Mouse (Mus musculus): ENCODE measurements at regions not wholly inside any gene's neighbourhood (a gene's known extent, or its start where the extent isn't known, plus 50 kb on each side); places are given as distances from the start of the nearest gene placed in this dataset.

GRCm38 (mm10) chr14:25353804-25354203 lies 105.2 kb upstream of the Zmiz1 start:
- DNase-seq, result peak; percentile 24

- no peak for DNase-seq
Observed at GRCm38 (mm10) chr14:25354288-25354850, 104.6 kb upstream of the Zmiz1 start.

GRCm38 (mm10) chr14:25357805-25358204 lies 101.2 kb upstream of the Zmiz1 start:
- no peak for DNase-seq

GRCm38 (mm10) chr14:25359824-25360294 lies 99.1 kb upstream of the Zmiz1 start:
- DNase-seq, result no peak

GRCm38 (mm10) chr14:25360726-25361125 lies 98.3 kb upstream of the Zmiz1 start:
- no peak for DNase-seq

GRCm38 (mm10) chr14:25361129-25361528 lies 97.9 kb upstream of the Zmiz1 start:
- no peak for DNase-seq

GRCm38 (mm10) chr14:25362771-25363170 lies 96.2 kb upstream of the Zmiz1 start:
- no peak for DNase-seq

- no peak for DNase-seq
Observed at GRCm38 (mm10) chr14:25365226-25365800, 93.7 kb upstream of the Zmiz1 start.

GRCm38 (mm10) chr14:25366009-25366408 lies 93.0 kb upstream of the Zmiz1 start:
- peak; percentile 35 for DNase-seq

GRCm38 (mm10) chr14:25370306-25371020 lies 88.5 kb upstream of the Zmiz1 start:
- no peak for DNase-seq

- DNase-seq, result no peak
Observed at GRCm38 (mm10) chr14:25371021-25371400, 88.0 kb upstream of the Zmiz1 start.

- peak; percentile 38 for DNase-seq
Observed at GRCm38 (mm10) chr14:25371661-25372060, 87.3 kb upstream of the Zmiz1 start.

GRCm38 (mm10) chr14:25372581-25372980 lies 86.4 kb upstream of the Zmiz1 start:
- DNase-seq, result no peak

- no peak for DNase-seq
Observed at GRCm38 (mm10) chr14:25373167-25373566, 85.8 kb upstream of the Zmiz1 start.

GRCm38 (mm10) chr14:25375001-25375400 lies 84.0 kb upstream of the Zmiz1 start:
- DNase-seq, result no peak

- no peak for DNase-seq
Observed at GRCm38 (mm10) chr14:25377091-25377490, 81.9 kb upstream of the Zmiz1 start.

- DNase-seq, result no peak
Observed at GRCm38 (mm10) chr14:25377554-25377899, 81.5 kb upstream of the Zmiz1 start.

GRCm38 (mm10) chr14:25377900-25378716 lies 80.9 kb upstream of the Zmiz1 start:
- peak; percentile 72 for DNase-seq

- peak; percentile 33 for DNase-seq
Observed at GRCm38 (mm10) chr14:25378717-25379224, 80.2 kb upstream of the Zmiz1 start.

GRCm38 (mm10) chr14:25383169-25383824 lies 75.7 kb upstream of the Zmiz1 start:
- no peak for DNase-seq

GRCm38 (mm10) chr14:25385644-25386043 lies 73.3 kb upstream of the Zmiz1 start:
- DNase-seq, result no peak

- DNase-seq, result no peak
Observed at GRCm38 (mm10) chr14:25387780-25388179, 71.2 kb upstream of the Zmiz1 start.

GRCm38 (mm10) chr14:25389314-25389713 lies 69.7 kb upstream of the Zmiz1 start:
- no peak for DNase-seq

Measured in right cerebral cortex, postnatal 4 days (tissue).